Mouse (Mus musculus) lung, adult 2 months (tissue): ENCODE data around the gene Olig3.

Experiments used
- CTCF ChIP-seq: fragments of 200-500 bp; IDR thresholded peaks from 2 replicates; pipeline ENCODE4 v1.5.1; 2011; ENCODE audit warnings: mild to moderate bottlenecking, low read length, control low read depth; ENCODE audit not compliant: insufficient read depth
- POLR2A ChIP-seq: fragments of 200-500 bp; IDR thresholded peaks from 2 replicates; pipeline ENCODE4 v1.6.1; 2011; ENCODE audit warnings: low read depth, mild to moderate bottlenecking, control low read depth, low read length, borderline replicate concordance; ENCODE audit errors: extremely low read depth

- TF ChIP-seq CTCF = no peak
- no peak for TF ChIP-seq POLR2A
Observed at GRCm38 (mm10) chr10:19352878-19353301, 3.4 kb upstream of the Olig3 start.
